Mouse (Mus musculus): ENCODE measurements around the gene Kcng1. TPM values are rescaled to one million over a fixed set of nuclear protein-coding genes. Genes with fewer than 3 reads are reported as not detected.

The Kcng1 gene
- total and polyA plus RNA-seq, 2 experiments from 2014 or later, result 0.20 TPM; not detected in 1

DNA sequence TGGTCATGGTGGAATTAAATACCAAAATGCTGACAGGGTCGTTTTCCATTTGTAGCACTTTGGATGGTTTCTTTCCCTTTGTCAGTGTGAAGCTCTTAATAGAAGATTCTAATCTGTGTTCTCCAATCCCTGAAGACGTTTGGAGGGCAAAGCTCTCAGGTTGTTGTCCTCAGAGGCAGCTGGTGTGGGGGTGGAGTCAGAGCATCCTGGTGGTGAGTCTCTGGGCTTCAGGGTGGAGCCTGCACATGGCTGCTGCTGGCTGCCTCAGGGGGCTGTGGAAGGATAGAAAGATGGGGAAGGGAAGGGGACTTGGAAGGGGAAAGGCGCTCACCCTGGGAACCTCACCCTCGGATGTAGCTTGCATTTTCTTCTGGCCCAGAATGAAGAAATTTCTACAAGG lies 31.0 kb upstream of the Kcng1 start:
- DNase-seq (ENCODE audit: low spot score) (no peak), ATAC-seq (ENCODE audit: insufficient read depth, low read depth) (no peak)
- H3K4me1 ChIP-seq (ENCODE audit: control insufficient read depth, insufficient read depth), result no peaks in the 10 kb centered on the region
- TF ChIP-seq EP300 (IDR thresholded peaks at IDR 0.05; ENCODE audit: low read depth) (no peak), CTCF (IDR thresholded peaks at IDR 0.05; ENCODE audit: low read depth) (no peak)
- H3K27me3 ChIP-seq (ENCODE audit: control insufficient read depth, insufficient read depth, low read length), result 0 out of 2 replicates have a peak, but pooled peaks cover 15% of the 10 kb centered on the region
- no peak overlapping the region for H3K4me3 ChIP-seq (ENCODE audit: low read depth, low read length)
- H3K36me3 ChIP-seq (replicated peaks; ENCODE audit: control insufficient read depth, insufficient read depth, low read length), result no peaks in the 10 kb centered on the region
- H3K9ac ChIP-seq (replicated peaks; ENCODE audit: low read depth, low read length), result no peak overlapping the region
- H3K9me3 ChIP-seq (replicated peaks; ENCODE audit: control insufficient read depth, low read length), result no peaks in the 10 kb centered on the region
- H3K4me2 ChIP-seq (ENCODE audit: low read depth, low read length), result no peak overlapping the region
- 38% methylated on average over 4 of the region's 4 CpGs for WGBS
- H3K27ac ChIP-seq (ENCODE audit: low read depth), result no peak overlapping the region

DNA sequence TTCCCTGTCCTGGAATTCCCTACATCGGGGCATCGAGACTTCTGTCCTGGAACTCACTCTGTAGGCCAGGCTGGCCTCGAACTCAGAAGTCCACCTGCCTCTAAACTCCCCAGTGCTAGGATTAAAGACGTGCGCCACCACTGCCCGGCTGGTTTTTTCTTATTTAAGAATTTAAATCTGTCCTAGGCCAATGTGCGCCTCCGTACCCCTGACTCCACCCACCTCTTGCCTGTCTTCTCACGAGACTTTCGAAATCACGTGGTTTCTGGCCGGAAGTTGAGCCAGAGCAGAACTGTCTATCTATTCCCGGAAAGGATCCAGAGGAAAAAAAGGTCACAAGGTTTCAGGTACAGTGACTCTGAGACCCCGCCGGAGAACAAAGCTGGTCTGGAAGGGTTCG lies 29.5 kb upstream of the Kcng1 start:
- Histone ChIP-seq H3K9me3 (replicated peaks; ENCODE audit: control insufficient read depth, low read length) (no peaks in the 10 kb centered on the region), H3K27me3 (ENCODE audit: control insufficient read depth, insufficient read depth, low read length) (0 out of 2 replicates have a peak, but pooled peaks cover 14% of the 10 kb centered on the region), H3K4me2 (ENCODE audit: low read depth, low read length) (no peak overlapping the region)

DNA sequence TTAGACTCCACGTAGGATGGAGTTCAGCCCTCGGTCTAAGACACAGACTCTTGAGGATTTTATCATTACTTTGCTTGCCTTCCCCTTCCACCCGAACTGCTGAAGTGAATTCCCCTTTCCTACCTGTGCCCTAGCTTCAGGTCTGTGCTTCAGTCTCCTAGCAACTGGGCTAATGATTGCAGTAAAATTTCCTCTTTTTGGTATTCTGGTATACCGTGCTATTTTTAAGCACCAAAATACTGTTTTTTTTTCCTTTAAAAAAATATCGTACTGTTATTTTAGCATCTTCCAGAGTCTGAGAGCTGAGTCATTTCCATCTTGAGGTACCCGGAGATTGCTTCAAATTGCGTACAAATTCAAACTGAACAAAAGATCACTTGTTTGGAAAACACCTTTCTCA lies 27.4 kb upstream of the Kcng1 start:
- Histone ChIP-seq H3K36me3 (replicated peaks; ENCODE audit: control insufficient read depth, insufficient read depth, low read length) (no peaks in the 10 kb centered on the region), H3K9ac (replicated peaks; ENCODE audit: low read depth, low read length) (no peak overlapping the region), H3K27me3 (ENCODE audit: control insufficient read depth, insufficient read depth, low read length) (0 out of 2 replicates have a peak, but pooled peaks cover 11% of the 10 kb centered on the region), H3K4me2 (ENCODE audit: low read depth, low read length) (no peak overlapping the region), H3K4me1 (ENCODE audit: control insufficient read depth, insufficient read depth) (no peaks in the 10 kb centered on the region), H3K27ac (ENCODE audit: low read depth) (no peak overlapping the region), H3K4me3 (ENCODE audit: low read depth, low read length) (no peak overlapping the region), H3K9me3 (replicated peaks; ENCODE audit: control insufficient read depth, low read length) (no peaks in the 10 kb centered on the region)
- no peak for TF ChIP-seq EP300 (IDR thresholded peaks at IDR 0.05; ENCODE audit: low read depth)
- TF ChIP-seq CTCF (IDR thresholded peaks at IDR 0.05; ENCODE audit: low read depth), result no peak
- no peak for DNase-seq (ENCODE audit: low spot score)
- 59% methylated on average over 7 of the region's 7 CpGs for WGBS
- no peak for ATAC-seq (ENCODE audit: insufficient read depth, low read depth)

More for the DNA sequence above, 29.5 kb upstream of the Kcng1 start:
- Histone ChIP-seq H3K36me3 (replicated peaks; ENCODE audit: control insufficient read depth, insufficient read depth, low read length) (no peaks in the 10 kb centered on the region), H3K27ac (ENCODE audit: low read depth) (no peak overlapping the region), H3K4me1 (ENCODE audit: control insufficient read depth, insufficient read depth) (no peaks in the 10 kb centered on the region), H3K9ac (replicated peaks; ENCODE audit: low read depth, low read length) (no peak overlapping the region), H3K4me3 (ENCODE audit: low read depth, low read length) (no peak overlapping the region)
- no peak for DNase-seq (ENCODE audit: low spot score)
- no peak for ATAC-seq (ENCODE audit: insufficient read depth, low read depth)
- WGBS, result 84% methylated on average over 16 of the region's 16 CpGs
- no peak for TF ChIP-seq CTCF (IDR thresholded peaks at IDR 0.05; ENCODE audit: low read depth)
- no peak for TF ChIP-seq EP300 (IDR thresholded peaks at IDR 0.05; ENCODE audit: low read depth)

DNA sequence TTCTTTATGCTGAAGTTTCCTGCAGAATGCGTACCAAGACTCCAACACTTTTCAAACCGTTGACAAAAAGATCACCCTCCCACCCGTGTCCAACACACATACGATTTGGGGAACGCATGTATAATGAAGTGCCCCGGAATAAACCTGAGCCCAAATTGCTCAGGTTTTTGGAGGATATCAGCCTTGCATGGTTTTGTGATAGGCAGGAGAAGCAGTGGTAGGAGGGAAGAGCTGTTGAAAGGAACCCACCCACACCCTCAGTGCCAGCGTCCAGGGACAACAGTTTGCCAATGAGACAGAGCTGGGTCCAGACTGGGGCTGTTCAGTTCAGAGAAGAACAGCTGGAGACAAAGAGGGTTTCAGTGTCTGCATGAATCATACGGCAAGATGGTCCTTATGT lies 18.1 kb upstream of the Kcng1 start:
- ATAC-seq (ENCODE audit: insufficient read depth, low read depth) (no peak), DNase-seq (ENCODE audit: low spot score) (no peak)
- no peak overlapping the region for H3K9ac ChIP-seq (replicated peaks; ENCODE audit: low read depth, low read length)
- WGBS, result 75% methylated on average over 8 of the region's 8 CpGs
- H3K9me3 ChIP-seq (replicated peaks; ENCODE audit: control insufficient read depth, low read length), result no peaks in the 10 kb centered on the region
- no peaks in the 10 kb centered on the region for H3K36me3 ChIP-seq (replicated peaks; ENCODE audit: control insufficient read depth, insufficient read depth, low read length)
- no peak overlapping the region for H3K4me2 ChIP-seq (ENCODE audit: low read depth, low read length)
- H3K4me1 ChIP-seq (ENCODE audit: control insufficient read depth, insufficient read depth), result no peaks in the 10 kb centered on the region
- H3K27me3 ChIP-seq (ENCODE audit: control insufficient read depth, insufficient read depth, low read length), result peaks cover 55% of the 10 kb centered on the region
- TF ChIP-seq CTCF (IDR thresholded peaks at IDR 0.05; ENCODE audit: low read depth) (no peak), EP300 (IDR thresholded peaks at IDR 0.05; ENCODE audit: low read depth) (no peak)
- no peak overlapping the region for H3K4me3 ChIP-seq (ENCODE audit: low read depth, low read length)
- H3K27ac ChIP-seq (ENCODE audit: low read depth), result no peak overlapping the region

DNA sequence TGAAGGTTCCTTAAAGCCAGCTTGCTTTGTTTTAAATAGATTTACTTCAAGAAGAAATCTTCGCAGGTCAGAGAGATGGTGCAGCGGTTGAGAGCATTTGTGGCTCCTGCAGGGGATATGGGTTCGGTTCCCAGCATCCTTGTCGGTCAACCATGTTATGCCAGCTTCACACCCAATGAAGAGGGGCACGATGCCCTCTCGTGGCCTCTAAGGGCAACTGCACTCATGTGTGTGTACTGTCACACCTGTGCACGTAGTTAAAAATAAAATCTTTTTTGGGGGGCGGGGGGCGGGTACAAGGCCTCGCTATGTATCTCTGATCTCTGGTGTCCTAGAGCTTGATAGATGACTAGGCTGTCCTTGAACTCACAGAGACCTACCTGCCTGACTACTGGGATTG lies 15.0 kb upstream of the Kcng1 start:
- Histone ChIP-seq H3K4me3 (ENCODE audit: low read depth, low read length) (no peak overlapping the region), H3K27me3 (ENCODE audit: control insufficient read depth, insufficient read depth, low read length) (peaks cover 63% of the 10 kb centered on the region), H3K4me1 (ENCODE audit: control insufficient read depth, insufficient read depth) (no peaks in the 10 kb centered on the region), H3K4me2 (ENCODE audit: low read depth, low read length) (no peak overlapping the region), H3K27ac (ENCODE audit: low read depth) (no peak overlapping the region), H3K9me3 (replicated peaks; ENCODE audit: control insufficient read depth, low read length) (no peaks in the 10 kb centered on the region), H3K9ac (replicated peaks; ENCODE audit: low read depth, low read length) (no peak overlapping the region), H3K36me3 (replicated peaks; ENCODE audit: control insufficient read depth, insufficient read depth, low read length) (no peaks in the 10 kb centered on the region)
- WGBS, result 83% methylated on average over 10 of the region's 10 CpGs
- DNase-seq (ENCODE audit: low spot score) (no peak), ATAC-seq (ENCODE audit: insufficient read depth, low read depth) (no peak)
- no peak for TF ChIP-seq EP300 (IDR thresholded peaks at IDR 0.05; ENCODE audit: low read depth)
- no peak for TF ChIP-seq CTCF (IDR thresholded peaks at IDR 0.05; ENCODE audit: low read depth)

DNA sequence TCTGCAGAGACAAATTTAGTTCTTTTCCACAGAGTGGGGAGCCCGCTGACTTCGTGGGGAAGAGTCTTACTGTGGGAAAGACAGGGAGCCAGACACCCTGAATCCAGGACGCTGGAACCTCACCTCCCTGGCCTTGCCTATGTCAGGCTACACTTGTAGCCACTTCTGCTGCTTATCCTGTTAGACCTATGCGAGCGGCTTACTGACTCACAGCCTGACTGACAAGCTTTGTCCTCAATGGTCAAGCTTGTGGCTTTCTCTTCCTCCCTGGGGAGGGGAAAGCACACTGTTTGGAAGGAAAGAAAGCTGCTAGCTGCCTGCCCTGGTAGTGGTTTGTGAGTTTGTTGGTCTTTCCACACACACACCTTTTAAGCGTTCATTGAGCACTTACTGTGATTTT lies 11.0 kb upstream of the Kcng1 start:
- DNase-seq (ENCODE audit: low spot score) (no peak), ATAC-seq (ENCODE audit: insufficient read depth, low read depth) (no peak)
- whole genome bisulfite sequencing, result 15% methylated on average over 6 of the region's 6 CpGs
- Histone ChIP-seq H3K36me3 (replicated peaks; ENCODE audit: control insufficient read depth, insufficient read depth, low read length) (no peaks in the 10 kb centered on the region), H3K9ac (replicated peaks; ENCODE audit: low read depth, low read length) (no peak overlapping the region), H3K4me1 (ENCODE audit: control insufficient read depth, insufficient read depth) (no peaks in the 10 kb centered on the region), H3K27me3 (ENCODE audit: control insufficient read depth, insufficient read depth, low read length) (peaks cover 65% of the 10 kb centered on the region), H3K9me3 (replicated peaks; ENCODE audit: control insufficient read depth, low read length) (peaks cover 10% of the 10 kb centered on the region), H3K4me3 (ENCODE audit: low read depth, low read length) (no peak overlapping the region), H3K4me2 (ENCODE audit: low read depth, low read length) (no peak overlapping the region), H3K27ac (ENCODE audit: low read depth) (no peak overlapping the region)
- TF ChIP-seq CTCF (IDR thresholded peaks at IDR 0.05; ENCODE audit: low read depth) (no peak), EP300 (IDR thresholded peaks at IDR 0.05; ENCODE audit: low read depth) (no peak)

Data from heart, postnatal 0 days (tissue).